Mouse (Mus musculus): ENCODE data around the gene Rassf6.

GRCm38 (mm10) chr5:90556052-90556451 lies 84.4 kb downstream of the Rassf6 start:
- TF ChIP-seq CTCF (IDR thresholded peaks at IDR 0.05; ENCODE audit: low read depth, low read length) (no peak), GATA1 (IDR thresholded peaks at IDR 0.05; ENCODE audit: borderline replicate concordance, low read length) (no peak), POLR2AphosphoS5 (IDR thresholded peaks at IDR 0.05; ENCODE audit: insufficient replicate concordance, low read depth, low read length) (no peak)

All from G1E (cell line).